Comparison of ENCODE assay signal across 8 mouse cellular contexts in the genomic region with DNA sequence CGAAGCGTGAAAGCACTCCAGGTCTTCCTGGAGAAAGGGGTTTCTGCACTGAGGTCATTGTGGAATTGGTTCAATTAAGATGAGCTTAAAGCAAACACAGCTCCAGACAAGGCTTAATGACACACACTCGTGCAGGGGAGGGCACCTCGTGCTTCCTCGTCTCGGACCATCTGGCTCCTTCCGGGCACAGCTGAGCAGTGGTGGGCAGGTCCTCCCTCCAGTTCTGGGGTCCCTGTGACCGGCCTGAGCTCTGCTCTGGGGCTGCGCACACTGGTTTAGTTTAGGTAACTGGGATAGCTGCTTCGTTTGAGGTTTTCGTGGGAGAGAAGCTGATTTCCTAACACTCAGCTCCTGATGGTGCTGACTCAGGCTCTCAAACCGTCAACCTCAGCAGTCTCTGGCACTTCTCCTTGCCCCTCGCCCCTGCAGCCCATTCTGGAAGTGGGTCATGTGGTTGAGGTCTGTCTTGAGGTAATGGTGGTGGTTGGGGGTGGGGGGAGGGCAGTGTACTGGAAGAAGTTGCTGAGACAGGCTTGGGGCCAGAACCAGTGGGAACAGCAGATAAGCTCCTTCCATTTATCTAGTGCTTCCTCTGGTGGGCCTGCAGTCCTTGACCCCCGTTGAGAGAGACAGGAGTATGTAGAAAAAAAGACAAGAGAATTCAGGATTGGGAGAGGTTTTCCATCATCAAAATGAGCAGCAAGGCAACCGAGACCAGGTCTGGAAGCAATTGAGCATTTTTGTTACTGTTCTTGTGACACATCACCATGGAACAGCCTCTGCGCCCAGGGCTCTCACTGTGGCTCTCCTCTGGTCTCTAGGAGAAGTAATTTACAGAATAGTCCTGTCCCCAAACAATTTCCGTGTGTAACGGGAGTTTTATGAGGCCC. TPM values are rescaled to one million over a fixed set of nuclear protein-coding genes. Genes with fewer than 3 reads are reported as not detected.
A peak's percentile ranks its signal among the peaks of the same experiment; 100 is the strongest.
DNase-seq lines count a peak whose midpoint lies in the region; ATAC-seq and TF ChIP-seq lines count a peak whose summit lies in the region.

No protein-coding gene starts in this region.

- DNase-seq in forebrain, embryonic 10.5 days (ENCODE audit: extremely low spot score, low spot score): no peak
- DNase-seq in right cerebral cortex, postnatal 25 days: peak; percentile 21
- no peak for DNase-seq in right cerebral cortex, postnatal 14 days
- DNase-seq in thymus, postnatal 14 days: peak; percentile 44
- DNase-seq in layer of hippocampus, adult 8-10 months (ENCODE audit: low spot score in 2 of 2): no peak

- H3K36me3 ChIP-seq in forebrain, embryonic 10.5 days (replicated peaks): peaks cover 18% of the 10 kb centered on the region
- H3K36me3 ChIP-seq in forebrain, embryonic 16.5 days (ENCODE audit: control insufficient read depth, insufficient read depth): no peaks in the 10 kb centered on the region
- H3K36me3 ChIP-seq in intestine, postnatal 0 days (ENCODE audit: control insufficient read depth, insufficient read depth): peaks cover 3% of the 10 kb centered on the region; the same call in 1 of the 2 replicates
- H3K36me3 ChIP-seq in liver, embryonic 16.5 days (ENCODE audit: control insufficient read depth, insufficient read depth): no peaks in the 10 kb centered on the region

- 63% methylated on average over 18 of the region's 18 CpGs for WGBS in forebrain, embryonic 10.5 days
- WGBS in forebrain, embryonic 16.5 days: 60% methylated on average over 18 of the region's 18 CpGs
- 29% methylated on average over 18 of the region's 18 CpGs for WGBS in intestine, postnatal 0 days
- 12% methylated on average over 18 of the region's 18 CpGs for WGBS in liver, embryonic 16.5 days (ENCODE audit: insufficient replicate concordance)

- H3K4me3 ChIP-seq in forebrain, embryonic 10.5 days: no peak overlapping the region
- no peak overlapping the region for H3K4me3 ChIP-seq in forebrain, embryonic 16.5 days (replicated peaks; ENCODE audit: low read length)
- no peak overlapping the region for H3K4me3 ChIP-seq in intestine, postnatal 0 days (ENCODE audit: low read depth, low read length)
- peak overlapping the region; percentile 15; the same call in 1 of the 2 replicates for H3K4me3 ChIP-seq in liver, embryonic 16.5 days (ENCODE audit: low read depth, low read length)

- H3K4me2 ChIP-seq in forebrain, embryonic 16.5 days (ENCODE audit: low read length): no peak overlapping the region
- H3K4me2 ChIP-seq in intestine, postnatal 0 days (replicated peaks; ENCODE audit: low read depth): peak overlapping the region; percentile 35; the same call in 1 of the 2 replicates
- H3K4me2 ChIP-seq in liver, embryonic 16.5 days (ENCODE audit: low read depth, low read length): peak overlapping the region; percentile 33

- H3K9ac ChIP-seq in forebrain, embryonic 16.5 days (replicated peaks; ENCODE audit: low read depth, low read length): no peak overlapping the region
- H3K9ac ChIP-seq in intestine, postnatal 0 days (ENCODE audit: low read depth, low read length): no peak overlapping the region
- no peak overlapping the region for H3K9ac ChIP-seq in liver, embryonic 16.5 days (ENCODE audit: low read depth, low read length)

- H3K9me3 ChIP-seq in forebrain, embryonic 10.5 days: no peaks in the 10 kb centered on the region
- no peaks in the 10 kb centered on the region for H3K9me3 ChIP-seq in forebrain, embryonic 16.5 days (ENCODE audit: control insufficient read depth, low read length)
- H3K9me3 ChIP-seq in intestine, postnatal 0 days (ENCODE audit: control insufficient read depth): no peaks in the 10 kb centered on the region
- H3K9me3 ChIP-seq in liver, embryonic 16.5 days (replicated peaks; ENCODE audit: control insufficient read depth, low read length): no peaks in the 10 kb centered on the region

- TF ChIP-seq CTCF in intestine, postnatal 0 days (IDR thresholded peaks at IDR 0.05; ENCODE audit: low read depth): no peak

- peaks cover 23% of the 10 kb centered on the region for H3K4me1 ChIP-seq in forebrain, embryonic 10.5 days
- 0 out of 2 replicates have a peak, but pooled peaks cover 5% of the 10 kb centered on the region for H3K4me1 ChIP-seq in forebrain, embryonic 16.5 days (replicated peaks; ENCODE audit: control insufficient read depth, insufficient read depth, low read length)
- peaks cover 6% of the 10 kb centered on the region; the same call in 1 of the 2 replicates for H3K4me1 ChIP-seq in intestine, postnatal 0 days (replicated peaks; ENCODE audit: control insufficient read depth, insufficient read depth, low read length)
- H3K4me1 ChIP-seq in liver, embryonic 16.5 days (ENCODE audit: control insufficient read depth, low read depth, low read length): peaks cover 22% of the 10 kb centered on the region

- no peak for ATAC-seq in forebrain, embryonic 16.5 days
- 0 out of 2 replicates have a peak, but pooled peaks have one; percentile 28 for ATAC-seq in intestine, postnatal 0 days
- ATAC-seq in liver, embryonic 16.5 days (ENCODE audit: low read depth): peak; percentile 69

- no peaks in the 10 kb centered on the region for H3K27me3 ChIP-seq in forebrain, embryonic 10.5 days (ENCODE audit: poor library complexity, severe bottlenecking)
- H3K27me3 ChIP-seq in forebrain, embryonic 16.5 days (replicated peaks; ENCODE audit: control insufficient read depth, insufficient read depth, low read length): 0 out of 2 replicates have a peak, but pooled peaks cover 3% of the 10 kb centered on the region
- no peaks in the 10 kb centered on the region for H3K27me3 ChIP-seq in intestine, postnatal 0 days (replicated peaks; ENCODE audit: control insufficient read depth, insufficient read depth, low read length)
- H3K27me3 ChIP-seq in liver, embryonic 16.5 days (ENCODE audit: control insufficient read depth, insufficient read depth, low read depth, low read length): no peaks in the 10 kb centered on the region

- peak overlapping the region; percentile 73 for H3K27ac ChIP-seq in forebrain, embryonic 10.5 days
- H3K27ac ChIP-seq in forebrain, embryonic 16.5 days (ENCODE audit: low read length): no peak overlapping the region
- peak overlapping the region; percentile 36 for H3K27ac ChIP-seq in intestine, postnatal 0 days (ENCODE audit: low read depth, low read length)
- H3K27ac ChIP-seq in liver, embryonic 16.5 days (ENCODE audit: low read length): peak overlapping the region; percentile 67

RNA-seq across cellular contexts. Expression of a gene that starts 44.5 kb away (rescaled TPM):
- 107 and 111 TPM in 2 replicates for polyA plus RNA-seq in forebrain, embryonic 10.5 days (2016; fragmentation: Nextera tagmentation; extraction: Ambion mirVana)
- 30.9 and 32.6 TPM in 2 replicates for polyA plus RNA-seq in forebrain, embryonic 16.5 days (2015; fragmentation: Nextera tagmentation; extraction: Ambion mirVana)
- polyA plus RNA-seq in intestine, postnatal 0 days (2015; fragmentation: Nextera tagmentation; extraction: Ambion mirVana): 12.4 and 13.1 TPM in 2 replicates
- polyA plus RNA-seq in liver, embryonic 16.5 days (2015; fragmentation: Nextera tagmentation; extraction: Ambion mirVana): 30.9 and 31.2 TPM in 2 replicates
- 10 to 100 TPM; 14.6 to 20.2 (median 17.3) TPM for total RNA-seq in layer of hippocampus, adult 8-10 months (2022)

Comparison
In these comparisons a context has a peak if more than half of its experiments do, and no peak if none do; other contexts are left out.
1. DNase-seq: peak in right cerebral cortex, postnatal 25 days (single experiment) and thymus, postnatal 14 days (single experiment); none in forebrain, embryonic 10.5 days (single experiment), right cerebral cortex, postnatal 14 days (single experiment) and layer of hippocampus, adult 8-10 months (0 of 2).